Mouse (Mus musculus): ENCODE measurements around the gene Isg15.

DNA sequence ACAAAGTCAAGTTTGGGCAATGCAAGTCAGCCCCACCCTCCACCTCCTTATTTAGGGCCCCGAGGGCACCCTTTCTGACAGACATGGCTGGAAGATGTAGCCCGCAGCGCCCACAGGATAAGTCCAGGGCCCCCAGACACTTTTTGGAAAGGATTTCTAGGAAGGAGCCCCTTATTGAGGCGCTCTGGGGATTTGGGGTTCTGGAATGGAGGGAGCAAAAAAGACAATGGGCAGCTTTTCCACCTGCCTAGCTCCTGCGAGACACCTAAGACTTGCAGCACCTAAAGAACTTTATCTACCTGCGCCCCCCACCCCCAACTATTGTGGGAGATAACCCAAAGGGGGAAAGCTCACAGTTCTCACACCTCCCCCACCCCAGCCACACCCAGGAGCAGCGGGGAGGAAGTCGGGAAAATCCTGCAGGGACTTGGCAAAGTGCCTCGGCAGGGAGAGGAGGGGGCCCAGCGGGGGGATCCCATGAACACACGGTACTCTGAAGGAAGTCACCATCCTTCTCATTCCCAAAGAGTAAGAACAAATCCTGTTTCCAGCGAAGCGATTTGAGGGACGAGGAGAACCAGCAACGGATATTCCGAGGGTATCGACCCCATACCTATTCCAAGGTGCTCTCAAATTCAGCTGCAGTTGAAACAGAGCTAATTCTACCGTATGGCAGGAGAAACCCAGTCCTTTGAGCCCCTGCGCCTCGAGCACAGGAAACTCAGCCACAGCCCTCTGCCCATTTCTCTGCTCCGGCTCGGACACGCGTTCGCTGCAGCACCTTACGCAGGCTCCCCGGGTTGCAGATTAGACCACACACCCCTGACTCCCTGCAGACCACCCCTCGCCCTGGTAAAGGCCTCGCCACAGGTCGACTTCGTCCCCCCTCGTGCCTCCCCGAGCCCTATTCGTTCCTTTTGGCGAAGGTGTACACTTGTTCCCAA lies 4.4 kb downstream of the Isg15 start:
- TF ChIP-seq CTCF (IDR thresholded peaks at IDR 0.05; ENCODE audit: borderline replicate concordance, insufficient read depth, low read depth, low read length) (no peak), POLR2A (IDR thresholded peaks at IDR 0.05; ENCODE audit: borderline replicate concordance, insufficient read depth, low read length) (no peak)
